Mouse (Mus musculus) cerebellum, postnatal 4 days (tissue): ENCODE data around the gene Arpc5l.
A peak's percentile ranks its signal among the peaks of the same experiment; 100 is the strongest.
"Not testable (repeated sequence)": the region's sequence is repeated elsewhere in the genome, so short reads cannot be mapped to it uniquely, and the experiment has no call there.

ENCODE experiments used
- DNase-seq, 2 experiments: peaks; one replicate each; pipeline ENCODE4 v3.0.0; 2022; ENCODE audit warnings: low spot score in 2 of 2, mixed read lengths in 1 of 2

The Arpc5l gene

GRCm38 (mm10) chr2:38999910-39000586 is 5.1 kb upstream of the Arpc5l start:
- DNase-seq, result no peak

- DNase-seq, result no peak
Observed at GRCm38 (mm10) chr2:39000587-39000919, 4.6 kb upstream of the Arpc5l start.

GRCm38 (mm10) chr2:39001866-39002265 is 3.3 kb upstream of the Arpc5l start:
- no peak for DNase-seq

DNA sequence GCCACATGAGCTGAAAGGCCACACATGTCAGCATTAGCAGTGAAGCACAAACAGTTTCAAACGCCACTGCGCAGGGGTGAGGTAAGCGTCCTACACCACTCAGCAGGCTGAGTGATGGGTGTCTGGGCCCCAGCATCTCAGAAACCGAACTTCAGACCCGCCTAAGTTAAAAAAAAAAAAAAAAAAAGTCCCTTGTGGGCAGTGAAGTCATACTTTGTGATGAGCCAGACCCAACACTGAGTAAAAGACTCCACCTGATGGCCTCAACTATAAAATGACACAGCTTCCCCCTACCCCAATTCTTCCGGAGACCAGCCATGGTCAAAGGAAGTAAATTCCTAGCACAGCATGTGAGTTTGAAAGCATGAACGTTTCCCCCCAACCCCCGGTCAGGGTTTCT is 2.0 kb upstream of the Arpc5l start:
- DNase-seq, result no peak

- DNase-seq, result no peak
Observed at GRCm38 (mm10) chr2:39003512-39003911, 1.6 kb upstream of the Arpc5l start.

- peak in 1 of 2 experiments; percentile 16 for DNase-seq
Observed at GRCm38 (mm10) chr2:39004372-39004771, 776 bp upstream of the Arpc5l start.

- no peak for DNase-seq
Observed at GRCm38 (mm10) chr2:39005574-39006079, 479 bp downstream of the Arpc5l start, which contains the start of gene Rpl35. Gene Rpl35, minus strand, starts transcription at chr2:39005624.

- DNase-seq, result no peak
Observed at GRCm38 (mm10) chr2:39006149-39006730, 1.1 kb downstream of the Arpc5l start.

GRCm38 (mm10) chr2:39007865-39008264 is 2.7 kb downstream of the Arpc5l start:
- peak; percentile 80 to 92 for DNase-seq

DNA sequence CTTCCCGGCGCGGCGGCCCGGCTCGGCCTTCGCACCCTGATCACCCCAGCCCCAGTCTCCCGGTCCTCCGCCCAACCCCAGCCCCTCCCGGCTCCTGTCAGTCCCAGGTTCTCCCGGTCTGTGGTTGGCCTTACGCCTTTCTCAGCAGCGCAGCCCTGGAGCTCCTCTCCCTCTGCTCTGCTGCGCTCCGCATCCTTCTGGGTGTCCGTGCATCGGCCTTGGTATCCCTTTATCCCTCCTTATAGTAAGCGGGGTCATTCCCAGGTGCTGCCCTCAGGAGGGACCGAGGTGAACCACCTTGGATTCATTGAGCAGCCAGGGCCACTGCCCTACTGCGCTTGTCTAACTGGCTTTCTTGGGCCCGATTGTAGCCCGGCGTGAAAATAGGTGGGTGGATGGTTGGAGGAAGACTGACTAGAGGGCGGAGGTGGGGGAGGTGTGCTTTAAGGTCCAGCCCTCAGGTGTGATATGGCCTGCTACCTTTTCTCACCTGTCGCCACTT is 3.3 kb downstream of the Arpc5l start:
- no peak for DNase-seq

GRCm38 (mm10) chr2:39008954-39009365 is 3.8 kb downstream of the Arpc5l start:
- DNase-seq, result no peak

DNA sequence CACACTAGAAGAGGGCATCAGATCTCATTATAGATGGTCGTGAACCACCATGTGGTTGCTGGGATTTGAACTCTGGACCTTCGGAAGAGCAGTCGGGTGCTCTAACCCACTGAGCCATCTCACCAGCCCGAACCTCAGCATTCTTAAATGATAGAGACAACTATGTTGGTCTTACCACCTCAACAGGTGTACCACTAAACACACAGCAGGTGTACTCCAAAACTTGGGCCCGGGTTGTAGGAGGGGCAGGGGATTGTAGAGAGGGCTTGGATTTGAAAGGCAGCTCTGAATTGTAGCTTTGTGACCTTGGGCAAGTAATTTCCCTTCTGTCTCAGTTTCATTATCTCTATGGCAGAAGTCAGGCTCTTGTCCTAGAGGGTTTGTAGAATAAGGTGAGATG is 5.0 kb downstream of the Arpc5l start:
- not testable (repeated sequence) for DNase-seq

- no peak for DNase-seq
Observed at GRCm38 (mm10) chr2:39011264-39011663, 6.1 kb downstream of the Arpc5l start.

GRCm38 (mm10) chr2:39011971-39012370 is 6.8 kb downstream of the Arpc5l start:
- DNase-seq, result no peak

- DNase-seq, result no peak
Observed at GRCm38 (mm10) chr2:39012768-39013279, 7.7 kb downstream of the Arpc5l start.

DNA sequence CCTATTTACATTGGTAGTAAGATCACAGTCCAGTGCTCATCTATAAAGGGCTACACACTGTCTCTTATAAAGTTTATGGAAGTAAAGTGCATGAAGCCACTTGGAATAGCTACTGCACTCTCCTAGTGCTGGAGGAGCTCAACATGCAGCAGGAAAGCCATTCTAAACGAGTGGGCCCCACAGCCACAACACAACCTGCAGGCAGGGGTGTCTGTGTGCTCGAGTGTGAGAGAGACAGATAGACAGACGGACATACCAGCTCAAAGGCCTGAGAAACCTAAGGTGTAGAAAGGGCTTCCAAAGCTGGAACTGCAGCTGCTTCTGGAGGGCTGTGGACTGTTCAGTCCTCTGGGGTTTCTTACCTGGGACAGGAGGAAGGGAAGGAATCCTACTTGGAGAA is 11.4 kb downstream of the Arpc5l start:
- DNase-seq, result no peak

GRCm38 (mm10) chr2:39020004-39020403 is 14.9 kb downstream of the Arpc5l start:
- DNase-seq, result no peak

GRCm38 (mm10) chr2:39031611-39032010 is 26.5 kb downstream of the Arpc5l start:
- DNase-seq, result no peak

GRCm38 (mm10) chr2:39040215-39040614 is 35.1 kb downstream of the Arpc5l start:
- no peak for DNase-seq

GRCm38 (mm10) chr2:39048515-39048914 is 43.4 kb downstream of the Arpc5l start:
- DNase-seq, result no peak

- DNase-seq, result no peak
Observed at GRCm38 (mm10) chr2:39064687-39065399, 59.7 kb downstream of the Arpc5l start.
